Mouse (Mus musculus) limb, embryonic 13.5 days (tissue): ENCODE measurements at regions not wholly inside any gene's neighbourhood (a gene's known extent, or its start where the extent isn't known, plus 50 kb on each side); places are given as distances from the start of the nearest gene placed in this dataset.

Experiments used
- ATAC-seq: fragments of 200-750 bp; cut with Nextera tagmentation; 2 replicates; pipeline ENCODE4 v1.8.0; 2017; ENCODE audit warnings: low read depth, moderate number of reproducible peaks, moderate TSS enrichment; ENCODE audit not compliant: low FRiP score
- H3K27ac ChIP-seq: fragments of 300-500 bp; sonication (generic); 2 replicates; pipeline ENCODE4 v1.5.1; 2015; ENCODE audit warnings: inconsistent platforms, mild to moderate bottlenecking, moderate library complexity
- H3K27me3 ChIP-seq: fragments of 300-500 bp; sonication (generic); 2 replicates; pipeline ENCODE4 v1.6.1; 2015; ENCODE audit warnings: mild to moderate bottlenecking, inconsistent platforms
- H3K36me3 ChIP-seq: fragments of 300-500 bp; sonication (generic); 2 replicates; pipeline ENCODE4 v1.6.1; 2015; ENCODE audit warnings: inconsistent platforms, mild to moderate bottlenecking, moderate library complexity
- H3K4me1 ChIP-seq: fragments of 300-500 bp; sonication (generic); 2 replicates; pipeline ENCODE4 v1.6.1; 2015; ENCODE audit warnings: inconsistent platforms
- H3K4me2 ChIP-seq: fragments of 300-500 bp; sonication (generic); replicated peaks from 2 replicates; pipeline ENCODE4 v1.6.1; 2015; ENCODE audit warnings: inconsistent platforms, mild to moderate bottlenecking, moderate library complexity
- H3K4me3 ChIP-seq: fragments of 300-500 bp; sonication (generic); 2 replicates; pipeline ENCODE4 v1.5.1; 2015; ENCODE audit warnings: moderate library complexity, mild to moderate bottlenecking, inconsistent platforms
- H3K9ac ChIP-seq: fragments of 300-500 bp; sonication (generic); 2 replicates; pipeline ENCODE4 v1.6.1; 2015; ENCODE audit warnings: mild to moderate bottlenecking, inconsistent platforms
- H3K9me3 ChIP-seq: fragments of 300-500 bp; sonication (generic); 2 replicates; pipeline ENCODE4 v1.6.1; 2016; ENCODE audit warnings: inconsistent platforms
- WGBS: fragments of 180-500 bp; shearing (Covaris S2); methylation state at CpG from one replicate; pipeline ENCODE4 v1.1.7; 2015; 5-methylcytosine and 5-hydroxymethylcytosine counted together

GRCm38 (mm10) chr14:87901784-87902183, 485.3 kb downstream of the Tdrd3 start:
- Histone ChIP-seq H3K27me3 (no peaks in the 10 kb centered on the region), H3K27ac (no peak overlapping the region), H3K36me3 (no peaks in the 10 kb centered on the region), H3K4me2 (no peak overlapping the region), H3K9me3 (no peaks in the 10 kb centered on the region), H3K4me1 (no peaks in the 10 kb centered on the region), H3K4me3 (no peak overlapping the region), H3K9ac (no peak overlapping the region)
- WGBS = 63% methylated on average over 3 of the region's 3 CpGs
- ATAC-seq = no peak

DNA sequence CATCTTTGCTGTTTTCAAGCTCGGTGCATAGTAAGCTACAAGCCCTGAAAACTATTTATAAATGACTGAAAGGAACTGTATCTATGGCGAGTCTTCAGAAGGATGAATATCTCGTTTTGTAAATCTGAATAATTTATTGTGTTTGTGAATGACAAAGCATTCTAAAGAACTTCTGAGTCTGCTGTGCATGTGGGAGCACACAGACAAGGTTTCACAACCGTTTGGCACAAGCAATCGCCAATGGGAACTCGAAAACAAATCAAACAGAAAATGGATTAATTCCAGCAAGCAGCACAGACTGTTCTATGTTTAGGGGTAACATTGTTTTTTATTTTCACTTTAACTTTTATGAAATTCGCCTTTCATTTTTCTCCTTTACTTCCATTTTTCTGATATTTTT, 486.0 kb downstream of the Tdrd3 start:
- Histone ChIP-seq H3K9ac (no peak overlapping the region), H3K4me3 (no peak overlapping the region), H3K4me1 (no peaks in the 10 kb centered on the region), H3K36me3 (no peaks in the 10 kb centered on the region), H3K4me2 (no peak overlapping the region), H3K9me3 (no peaks in the 10 kb centered on the region), H3K27me3 (no peaks in the 10 kb centered on the region), H3K27ac (no peak overlapping the region)
- 87% methylated on average over 7 of the region's 7 CpGs for WGBS
- no peak for ATAC-seq
